Mouse (Mus musculus): ENCODE data around the gene Spout1.

GRCm38 (mm10) chr2:30194656-30195055 lies 16.4 kb upstream of the Spout1 start:
- TF ChIP-seq CTCF (IDR thresholded peaks at IDR 0.05; ENCODE audit: borderline replicate concordance, insufficient read depth, low read depth, low read length) (no peak), POLR2A (IDR thresholded peaks at IDR 0.05; ENCODE audit: borderline replicate concordance, insufficient read depth, low read length) (no peak)

Data from cerebellum, adult 2 months (tissue).